Mouse (Mus musculus) mouse trophoblast stem cell (cell line): ENCODE measurements around the gene Pcbd1.
"Not testable (repeated sequence)": the region's sequence is repeated elsewhere in the genome, so short reads cannot be mapped to it uniquely, and the experiment has no call there.

Experiments used
- in situ Hi-C, 2 experiments: fragments of 300-500 bp; cut with MseI, MboI; formaldehyde crosslinking; loops; 2 replicates in 1 of 2; 3 replicates in 1 of 2; pipeline ENCODE4 v1.15.1; 2025

Pcbd1 gene

DNA sequence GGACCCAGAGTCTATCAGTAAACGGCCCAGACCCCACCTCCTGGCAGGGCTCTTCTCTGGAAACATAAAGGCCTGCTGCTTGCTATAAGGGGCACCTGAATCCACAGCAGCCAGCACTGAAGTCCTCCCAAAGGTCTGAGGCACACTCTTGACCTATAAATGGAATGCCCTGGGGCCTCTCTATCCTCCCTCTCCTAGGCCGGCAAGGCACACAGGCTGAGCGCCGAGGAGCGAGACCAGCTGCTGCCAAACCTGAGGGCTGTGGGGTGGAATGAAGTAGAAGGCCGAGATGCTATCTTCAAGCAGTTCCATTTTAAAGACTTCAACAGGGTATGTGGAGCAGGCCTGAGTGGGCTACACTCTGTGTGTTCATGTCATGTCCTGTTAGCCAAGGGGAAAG, 2.7 kb downstream of the Pcbd1 start:
- in situ Hi-C loops, result no loop called here

DNA sequence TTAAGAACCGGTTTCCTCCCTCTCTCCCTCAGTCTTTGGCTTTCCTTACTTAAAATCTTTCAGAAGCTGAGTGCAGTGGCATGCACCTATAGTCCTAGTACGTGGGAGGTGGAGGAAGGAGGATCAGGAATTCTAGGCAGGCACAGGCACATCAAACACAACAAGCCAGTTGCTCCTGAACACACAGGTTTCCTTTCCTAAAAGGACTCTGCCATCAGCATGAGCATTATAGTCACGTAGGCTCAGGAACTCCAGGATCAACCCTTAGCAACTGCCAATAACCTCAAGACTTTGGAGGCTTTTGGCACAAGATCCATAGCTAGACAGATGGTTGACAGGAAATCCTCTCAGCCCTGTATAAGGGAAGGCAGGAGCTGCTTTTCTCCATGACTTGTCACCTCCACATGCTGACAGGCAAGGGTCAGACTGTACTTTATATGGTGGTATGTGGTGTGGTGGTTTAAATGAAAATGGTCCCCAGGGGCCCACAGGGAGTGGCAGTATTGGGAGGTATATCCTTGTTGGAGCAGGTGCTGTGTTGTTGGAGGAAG, 14.5 kb downstream of the Pcbd1 start:
- in situ Hi-C loops, result no loop called here

DNA sequence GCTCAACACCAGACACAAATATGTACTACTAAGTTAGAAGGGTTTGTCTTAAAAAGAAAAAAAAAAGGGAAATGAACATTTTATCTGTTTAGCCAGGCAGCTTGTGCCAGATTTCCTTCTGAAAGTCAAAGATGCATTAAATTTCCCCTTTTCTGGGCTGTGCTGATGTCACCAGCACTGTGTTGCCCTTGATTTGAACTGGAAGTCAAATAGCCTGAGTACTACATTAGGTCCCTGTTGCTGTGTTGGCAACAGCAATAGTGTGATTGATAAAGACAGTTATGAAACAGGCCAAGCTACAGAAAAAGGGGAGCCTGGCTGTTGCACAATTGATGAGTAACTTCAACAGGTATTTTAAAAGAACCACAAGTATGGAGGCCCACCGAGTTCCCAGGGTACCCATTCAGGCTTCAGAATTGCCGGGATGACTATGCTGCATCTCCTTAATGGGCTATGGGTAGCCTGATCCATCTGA, 25.2 kb downstream of the Pcbd1 start:
- in situ Hi-C loops, result no loop called here

DNA sequence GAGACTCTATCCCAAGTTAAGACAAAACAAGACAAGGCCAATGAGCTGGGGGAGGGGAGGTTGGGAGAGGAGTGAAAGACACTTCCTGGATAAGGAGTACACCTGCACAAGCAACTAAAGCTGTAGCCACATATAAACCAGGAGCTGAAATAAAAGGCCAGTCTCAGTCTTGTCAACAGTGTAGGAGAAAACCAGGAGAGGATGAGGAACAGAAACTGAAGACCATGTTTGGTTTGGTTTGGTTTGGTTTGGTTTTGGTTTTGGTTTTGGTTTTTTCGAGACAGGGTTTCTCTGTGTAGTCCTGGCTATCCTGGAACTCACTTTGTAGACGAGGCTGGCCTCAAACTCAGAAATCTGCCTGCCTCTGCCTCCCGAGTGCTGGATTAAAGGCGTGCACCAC, 32.6 kb downstream of the Pcbd1 start:
- in situ Hi-C loops, result not testable (repeated sequence)

DNA sequence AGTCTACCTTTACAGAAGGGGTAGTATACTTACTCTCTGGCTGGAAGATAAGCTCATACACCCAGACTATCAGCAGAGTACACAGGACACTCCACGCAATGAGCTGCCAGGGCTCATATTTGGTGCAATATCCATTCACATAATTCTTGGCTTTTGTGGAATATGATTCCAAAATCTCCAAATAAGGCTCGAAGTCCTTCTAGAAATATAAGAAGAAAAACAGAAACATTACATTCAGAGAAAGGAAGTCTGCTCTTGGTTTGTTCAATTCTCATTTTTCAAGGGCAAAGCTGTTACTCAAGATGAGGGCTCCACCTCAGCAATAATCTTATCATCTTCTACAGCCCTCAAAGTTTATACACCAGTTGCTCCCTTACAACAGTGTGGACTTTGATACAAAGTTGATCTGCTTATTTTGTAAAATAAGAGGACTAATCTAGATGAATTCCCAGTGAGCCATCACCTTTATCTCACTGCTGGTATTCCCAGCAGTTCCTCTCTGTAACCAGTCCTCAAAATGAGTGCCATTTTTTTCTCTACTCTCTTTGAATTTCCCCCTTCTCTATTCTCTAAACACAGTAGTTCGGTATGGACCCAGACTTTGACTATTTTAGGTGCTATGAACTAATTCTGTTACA, 34.3 kb downstream of the Pcbd1 start:
- in situ Hi-C loops, result no loop called here

DNA sequence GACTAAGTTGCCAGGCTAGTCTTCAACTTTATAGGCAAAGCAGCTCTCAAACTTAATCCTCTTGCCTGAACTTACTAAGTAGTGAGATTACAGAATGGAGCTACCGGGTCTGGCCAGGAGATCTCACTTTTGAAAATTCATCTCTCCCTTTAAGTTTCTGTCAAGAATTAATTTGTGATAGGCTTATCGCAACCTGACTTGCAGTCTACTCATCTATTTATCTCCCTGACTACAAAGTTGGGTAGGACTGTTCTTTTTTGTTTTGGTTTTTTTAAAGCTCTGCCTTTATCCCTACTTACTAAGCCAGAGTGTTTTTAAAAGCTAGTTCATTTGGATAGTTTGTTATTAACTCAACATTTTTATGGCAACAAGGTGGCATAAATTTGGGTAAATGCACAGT, 35.3 kb downstream of the Pcbd1 start:
- in situ Hi-C loops, result no loop called here

DNA sequence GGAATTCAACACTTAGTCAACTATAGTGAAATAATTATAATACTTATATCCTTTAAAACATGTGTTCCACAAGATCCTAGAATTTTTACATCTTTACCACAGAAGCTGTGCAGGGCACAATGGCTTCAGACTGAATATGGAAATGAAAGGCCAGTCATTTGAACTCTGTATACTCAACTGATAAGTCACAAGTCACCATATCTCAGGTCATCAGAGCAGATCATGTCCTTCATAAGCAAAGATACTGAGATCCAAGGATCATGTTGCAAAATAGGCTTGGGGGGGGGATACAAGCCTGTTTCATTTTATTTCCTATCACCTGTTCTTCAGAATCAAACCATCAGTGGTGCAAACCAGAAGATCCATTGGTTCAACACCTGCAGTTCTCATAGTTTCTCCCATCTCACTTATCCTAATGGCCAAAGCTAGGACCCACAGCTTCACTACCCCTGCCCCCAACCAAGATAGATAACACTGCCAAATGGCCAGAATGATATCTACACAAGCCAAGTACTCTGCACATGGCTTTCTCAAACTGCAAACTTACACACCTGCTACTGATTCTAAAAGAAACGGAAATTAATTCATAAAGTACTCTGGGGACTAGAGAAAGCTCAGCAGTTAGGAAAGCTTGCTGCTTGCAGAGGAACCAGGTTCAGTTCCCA, 39.7 kb downstream of the Pcbd1 start:
- in situ Hi-C loops, result no loop called here

DNA sequence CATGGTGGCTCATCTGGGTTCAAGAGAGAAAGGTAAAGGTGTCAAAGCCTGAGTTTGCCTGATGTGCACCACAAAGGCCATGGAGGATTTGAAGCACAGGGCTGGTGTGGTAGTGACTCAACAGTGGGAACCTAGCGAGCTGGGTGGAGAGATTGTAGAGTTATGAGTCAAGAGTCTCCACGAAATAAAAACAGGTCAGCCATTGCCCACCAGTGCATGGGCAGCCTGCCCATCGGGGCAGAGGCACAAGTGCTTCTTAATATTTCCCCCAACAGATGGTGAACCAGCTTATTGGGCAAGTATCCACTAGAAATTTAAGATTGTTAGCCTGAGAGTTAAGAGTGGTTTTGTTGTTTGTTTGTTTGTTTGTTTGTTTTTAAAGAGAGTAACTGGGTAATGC, 41.8 kb downstream of the Pcbd1 start:
- in situ Hi-C loops, result no loop called here

DNA sequence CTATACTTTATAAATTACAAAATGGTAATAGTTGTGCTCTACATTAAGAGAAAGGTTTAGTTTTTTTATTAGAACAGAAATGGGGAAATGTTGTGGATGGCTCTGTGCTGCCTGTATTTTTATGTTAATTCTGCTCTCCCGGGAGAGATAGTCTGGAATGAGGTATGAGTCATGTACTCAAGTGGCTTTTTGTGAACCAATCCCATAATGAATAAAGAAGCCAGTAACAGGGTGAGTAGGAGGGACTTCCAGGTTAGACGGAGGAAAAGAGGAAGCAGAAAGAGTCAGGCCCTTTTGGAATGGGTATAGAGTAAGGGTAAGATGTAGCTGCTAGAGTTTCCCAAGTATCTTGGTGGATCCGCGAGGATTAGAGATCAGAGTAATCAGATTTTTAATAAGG, 44.9 kb downstream of the Pcbd1 start:
- in situ Hi-C loops, result no loop called here

DNA sequence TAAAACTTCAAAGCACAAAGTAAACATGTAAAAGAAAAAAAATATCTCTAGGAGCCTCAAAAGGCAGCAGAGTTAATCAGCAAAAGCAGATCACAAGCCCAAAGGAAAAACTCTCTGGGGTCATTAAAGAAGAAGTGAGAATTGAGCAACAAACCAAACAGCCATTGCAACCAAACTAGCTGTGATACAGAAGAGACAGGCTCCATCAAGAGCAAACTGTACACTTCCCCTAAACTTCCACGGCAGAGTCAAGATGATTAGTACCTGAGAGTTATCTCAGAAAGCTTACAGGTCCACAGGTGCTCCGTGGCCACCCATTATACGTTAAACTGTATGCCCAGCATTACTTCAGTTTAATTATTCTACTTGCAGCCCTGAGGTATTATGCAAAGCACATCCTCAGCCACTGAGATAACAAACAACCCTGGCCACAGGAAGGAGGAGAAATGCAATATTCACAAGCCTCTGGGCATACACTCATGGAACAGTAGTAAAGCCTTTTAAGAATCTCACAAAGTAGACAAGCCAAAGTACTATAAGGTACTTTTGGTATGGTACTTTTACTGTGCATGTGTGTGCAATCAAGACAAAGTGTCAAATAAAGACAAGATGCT, 46.2 kb downstream of the Pcbd1 start:
- in situ Hi-C loops, result no loop called here

DNA sequence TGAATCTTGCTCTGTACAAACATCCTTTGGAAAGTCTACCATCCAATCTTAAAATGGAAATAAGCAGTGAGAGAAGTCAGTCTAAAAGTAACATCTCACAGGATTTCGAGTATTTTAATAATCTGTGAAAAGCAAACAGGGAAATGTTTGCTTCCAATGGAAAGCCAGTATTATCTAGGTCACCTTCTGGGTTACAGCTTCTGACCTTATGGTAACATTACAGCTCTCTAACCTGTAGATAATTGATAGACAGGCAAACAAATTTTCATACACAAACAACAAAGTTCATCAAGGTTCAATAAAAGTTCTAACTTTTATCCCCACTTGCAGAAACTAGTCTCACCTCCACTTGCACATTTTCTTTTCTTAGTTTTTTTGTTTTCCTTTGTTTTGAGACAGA, 48.4 kb downstream of the Pcbd1 start:
- in situ Hi-C loops, result no loop called here

DNA sequence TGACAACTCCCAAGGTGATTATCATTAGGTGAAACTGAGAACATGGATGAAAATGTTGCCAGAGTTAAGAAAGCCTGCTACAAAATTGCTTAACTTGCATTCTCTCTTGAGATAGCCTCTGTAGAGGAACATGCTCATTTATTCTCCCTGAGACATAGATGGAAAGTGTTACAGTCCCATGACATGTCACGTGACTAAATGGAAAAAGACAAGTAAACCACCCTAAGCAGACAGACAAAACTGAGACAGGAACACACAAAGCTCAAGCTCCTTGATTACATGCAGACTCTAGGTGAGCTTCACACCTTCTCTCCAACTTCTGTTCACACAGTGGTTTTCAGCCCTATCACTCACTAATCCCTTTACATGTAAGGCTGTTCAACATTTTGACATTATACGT, 54.2 kb downstream of the Pcbd1 start:
- in situ Hi-C loops, result no loop called here
